Mouse (Mus musculus) left cerebral cortex, adult 11 months (tissue): ENCODE measurements around the gene Vmn2r103.

Experiments used
- DNase-seq: peaks from one replicate; pipeline ENCODE4 v3.0.0; 2022; ENCODE audit warnings: low spot score

Vmn2r103 gene

GRCm38 (mm10) chr17:19773063-19773462 lies at the start of gene Vmn2r103:
Gene Vmn2r103, plus strand, starts transcription at chr17:19773363.
- no peak for DNase-seq

- no peak for DNase-seq
Measured at GRCm38 (mm10) chr17:19778994-19779393, 5.8 kb downstream of the Vmn2r103 start.

GRCm38 (mm10) chr17:19789248-19789647 lies 16.1 kb downstream of the Vmn2r103 start:
- no peak for DNase-seq
